Mouse (Mus musculus) heart, postnatal 0 days (tissue): ENCODE data around the gene Txn2. TPM values are rescaled to one million over a fixed set of nuclear protein-coding genes. Genes with fewer than 3 reads are reported as not detected.

ENCODE experiments used
- ATAC-seq: fragments of 200-750 bp; cut with Nextera tagmentation; 2 replicates; pipeline ENCODE4 v1.8.0; 2017; ENCODE audit warnings: low read depth, moderate number of reproducible peaks, moderate library complexity; ENCODE audit not compliant: insufficient read depth
- DNase-seq: peaks from one replicate; pipeline ENCODE4 v3.0.0-alpha.2; 2016; ENCODE audit warnings: low spot score
- H3K27ac ChIP-seq: fragments of 300-500 bp; sonication (generic); 2 replicates; pipeline ENCODE4 v1.5.1; 2014; ENCODE audit warnings: low read depth, mild to moderate bottlenecking
- H3K27me3 ChIP-seq: fragments of 300-500 bp; sonication (generic); 2 replicates; pipeline ENCODE4 v1.6.1; 2014; ENCODE audit warnings: low read length, mixed read lengths; ENCODE audit not compliant: control insufficient read depth, insufficient read depth
- H3K36me3 ChIP-seq: fragments of 300-500 bp; sonication (generic); replicated peaks from 2 replicates; pipeline ENCODE4 v1.6.1; 2014; ENCODE audit warnings: low read length, mixed read lengths; ENCODE audit not compliant: control insufficient read depth, insufficient read depth
- H3K4me1 ChIP-seq: fragments of 300-500 bp; sonication (generic); 2 replicates; pipeline ENCODE4 v1.6.1; 2014; ENCODE audit warnings: antibody characterized with exemption; ENCODE audit not compliant: control insufficient read depth, insufficient read depth
- H3K4me2 ChIP-seq: fragments of 300-500 bp; sonication (generic); 2 replicates; pipeline ENCODE4 v1.6.1; 2014; ENCODE audit warnings: low read depth, mild to moderate bottlenecking, low read length, moderate library complexity
- H3K4me3 ChIP-seq: fragments of 300-500 bp; sonication (generic); 2 replicates; pipeline ENCODE4 v1.5.1; 2014; ENCODE audit warnings: low read depth, low read length
- H3K9ac ChIP-seq: fragments of 300-500 bp; sonication (generic); replicated peaks from 2 replicates; pipeline ENCODE4 v1.6.1; 2014; ENCODE audit warnings: low read depth, low read length, mixed read lengths
- H3K9me3 ChIP-seq: fragments of 300-500 bp; sonication (generic); replicated peaks from 2 replicates; pipeline ENCODE4 v1.6.1; 2016; ENCODE audit warnings: low read length; ENCODE audit not compliant: control insufficient read depth
- CTCF ChIP-seq: IDR thresholded peaks from 2 replicates; pipeline ENCODE4 v1.5.1; 2016; ENCODE audit warnings: antibody characterized with exemption, control low read depth, low read depth
- EP300 ChIP-seq: IDR thresholded peaks from 2 replicates; pipeline ENCODE4 v1.6.1; 2016; ENCODE audit warnings: antibody characterized with exemption, low read depth
- WGBS: fragments of 180-500 bp; shearing (Covaris S2); extraction: QIAGEN DNeasy Blood & Tissue Kit; methylation state at CpG from one replicate; pipeline ENCODE4 v1.1.7; 2014; 5-methylcytosine and 5-hydroxymethylcytosine counted together
- polyA plus RNA-seq: library from polyadenylated mRNA; unstranded; fragments of >200 nt; fragmentation: Nextera tagmentation; extraction: Ambion mirVana; gene quantifications from 2 replicates; pipeline ENCODE4 v1.2.1, GENCODE M21; 2015
- total RNA-seq: library from RNA; depleted of rRNA; stranded (reverse); fragments of >200 nt; gene quantifications from 2 replicates; pipeline ENCODE4 v1.2.3, GENCODE M21; 2014; ENCODE audit warnings: low replicate concordance

Txn2 gene
- total and polyA plus RNA-seq, 2 experiments from 2014 or later: 106 to 322 TPM

DNA sequence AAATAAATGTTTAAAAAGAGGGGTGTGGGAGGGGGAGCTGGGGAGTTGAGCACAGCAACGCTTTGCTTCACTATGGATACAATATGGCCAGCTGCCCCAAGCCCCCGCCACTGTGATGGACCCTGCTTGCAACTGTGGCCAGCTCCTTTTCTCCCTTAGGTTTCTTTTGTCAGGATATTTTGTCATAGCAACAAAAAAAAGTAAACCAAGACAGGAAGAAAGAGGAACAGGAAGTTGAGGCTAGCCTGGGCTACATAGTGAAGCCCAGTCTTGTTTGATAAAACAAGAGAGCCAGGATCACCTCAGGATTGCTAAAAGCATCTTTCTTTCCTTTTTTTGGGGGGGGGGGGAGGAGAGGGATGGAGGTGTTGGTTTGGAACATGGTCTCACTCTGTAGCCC lies 3.6 kb downstream of the Txn2 start:
- Histone ChIP-seq H3K9ac (no peak overlapping the region), H3K4me3 (no peak overlapping the region), H3K4me1 (peaks cover 16% of the 10 kb centered on the region), H3K27me3 (no peaks in the 10 kb centered on the region), H3K4me2 (no peak overlapping the region), H3K9me3 (no peaks in the 10 kb centered on the region), H3K36me3 (peaks cover 62% of the 10 kb centered on the region), H3K27ac (no peak overlapping the region)
- DNase-seq (no peak), ATAC-seq (no peak)
- no peak for TF ChIP-seq CTCF
- no peak for TF ChIP-seq EP300
- WGBS: 96% methylated on average over 2 of the region's 2 CpGs

DNA sequence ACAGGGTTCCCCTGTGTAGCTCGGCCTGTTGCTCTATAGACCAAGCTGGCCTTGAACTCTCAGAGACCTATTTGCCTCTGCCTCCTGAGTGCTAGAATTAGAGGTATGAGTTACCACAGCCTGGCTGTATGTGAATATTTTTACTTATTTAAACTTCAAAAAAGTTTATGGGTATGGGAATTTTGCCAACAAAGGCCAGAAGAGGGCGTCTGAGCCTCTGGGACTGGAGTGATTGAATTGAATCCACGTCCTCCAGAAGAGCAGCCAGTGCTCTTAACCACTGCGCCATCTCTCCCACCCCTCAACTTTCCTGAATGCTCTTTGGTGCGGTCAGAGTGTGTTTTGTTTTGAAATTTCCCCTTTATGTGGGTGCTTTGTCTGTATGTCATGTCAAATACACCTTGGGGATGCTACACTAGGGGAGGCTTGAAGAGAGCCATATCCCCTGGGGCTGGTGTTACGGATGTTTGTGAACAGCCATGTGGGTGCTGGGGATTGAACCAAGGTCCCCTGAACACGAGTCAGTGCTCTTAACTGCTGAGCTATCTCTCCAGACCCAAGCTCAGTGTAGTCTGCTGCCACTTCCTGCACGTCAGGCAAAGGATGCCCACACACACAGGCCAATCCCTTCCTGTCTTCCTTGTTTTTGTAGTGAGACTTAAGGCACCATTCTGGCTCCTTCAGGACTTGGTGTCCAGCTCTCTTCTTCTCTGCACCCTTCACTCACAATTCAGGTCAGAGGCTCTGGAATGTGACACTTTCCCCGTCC lies 5.4 kb downstream of the Txn2 start:
- 72% methylated on average over 9 of the region's 9 CpGs for WGBS
- no peaks in the 10 kb centered on the region for H3K9me3 ChIP-seq
- H3K4me1 ChIP-seq: peaks cover 9% of the 10 kb centered on the region
- ATAC-seq (no peak), DNase-seq (no peak)
- no peak overlapping the region for H3K4me3 ChIP-seq
- no peak overlapping the region for H3K9ac ChIP-seq
- no peak overlapping the region for H3K4me2 ChIP-seq
- TF ChIP-seq CTCF (no peak), EP300 (no peak)
- H3K27me3 ChIP-seq: no peaks in the 10 kb centered on the region
- peaks cover 76% of the 10 kb centered on the region for H3K36me3 ChIP-seq
- H3K27ac ChIP-seq: no peak overlapping the region

DNA sequence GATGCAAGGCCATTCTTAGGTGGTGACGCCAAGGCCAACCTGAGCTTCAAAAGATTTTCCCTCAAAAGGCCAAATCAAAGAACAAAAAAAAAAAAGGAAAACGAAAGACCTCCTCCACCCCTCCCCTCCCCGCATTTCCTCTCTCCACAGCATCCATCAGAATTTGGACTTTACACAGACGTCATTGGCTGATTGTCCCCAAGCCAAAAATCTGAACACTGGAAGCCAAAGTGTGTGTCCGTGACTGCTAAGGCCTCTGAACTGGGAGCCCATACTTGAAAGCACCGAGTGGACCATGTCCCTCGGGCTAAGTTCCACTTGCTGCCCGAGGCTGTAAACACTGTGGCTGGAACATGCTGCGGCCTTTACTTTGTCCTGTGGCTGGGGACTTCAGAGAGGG lies 6.1 kb downstream of the Txn2 start:
- peaks cover 82% of the 10 kb centered on the region for H3K36me3 ChIP-seq
- no peak overlapping the region for H3K9ac ChIP-seq
- whole genome bisulfite sequencing: 73% methylated on average over 9 of the region's 9 CpGs
- no peak overlapping the region for H3K4me2 ChIP-seq
- H3K4me3 ChIP-seq: no peak overlapping the region
- H3K4me1 ChIP-seq: peaks cover 3% of the 10 kb centered on the region
- H3K27ac ChIP-seq: no peak overlapping the region
- DNase-seq (no peak), ATAC-seq (no peak)
- H3K9me3 ChIP-seq: no peaks in the 10 kb centered on the region
- H3K27me3 ChIP-seq: no peaks in the 10 kb centered on the region
- TF ChIP-seq CTCF (no peak), EP300 (no peak)

DNA sequence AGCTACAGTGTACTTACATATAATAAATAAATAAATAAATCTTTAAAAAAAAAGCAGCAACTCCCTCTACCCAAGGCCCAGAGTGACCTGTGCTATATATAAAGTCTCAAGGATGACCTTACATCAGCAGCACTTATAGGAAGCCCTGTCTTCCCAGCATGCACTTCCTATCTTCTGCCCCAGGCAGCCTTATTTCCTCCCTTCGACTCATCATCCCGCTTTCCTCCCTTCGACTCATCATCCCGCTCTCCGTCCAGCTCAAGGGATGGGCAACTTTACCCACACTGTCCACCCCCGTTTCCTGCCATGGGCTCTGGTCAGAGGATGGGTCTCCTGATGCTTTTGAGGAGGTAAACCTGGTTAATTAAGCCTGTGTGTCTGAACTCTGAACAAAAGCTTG lies 7.2 kb downstream of the Txn2 start:
- no peak for TF ChIP-seq EP300
- no peak for TF ChIP-seq CTCF
- Histone ChIP-seq H3K4me1 (no peaks in the 10 kb centered on the region), H3K4me3 (no peak overlapping the region), H3K9me3 (no peaks in the 10 kb centered on the region), H3K36me3 (peaks cover 77% of the 10 kb centered on the region), H3K27me3 (no peaks in the 10 kb centered on the region), H3K27ac (no peak overlapping the region), H3K9ac (no peak overlapping the region), H3K4me2 (no peak overlapping the region)
- DNase-seq (no peak), ATAC-seq (no peak)
- 64% methylated on average over 6 of the region's 6 CpGs for WGBS

DNA sequence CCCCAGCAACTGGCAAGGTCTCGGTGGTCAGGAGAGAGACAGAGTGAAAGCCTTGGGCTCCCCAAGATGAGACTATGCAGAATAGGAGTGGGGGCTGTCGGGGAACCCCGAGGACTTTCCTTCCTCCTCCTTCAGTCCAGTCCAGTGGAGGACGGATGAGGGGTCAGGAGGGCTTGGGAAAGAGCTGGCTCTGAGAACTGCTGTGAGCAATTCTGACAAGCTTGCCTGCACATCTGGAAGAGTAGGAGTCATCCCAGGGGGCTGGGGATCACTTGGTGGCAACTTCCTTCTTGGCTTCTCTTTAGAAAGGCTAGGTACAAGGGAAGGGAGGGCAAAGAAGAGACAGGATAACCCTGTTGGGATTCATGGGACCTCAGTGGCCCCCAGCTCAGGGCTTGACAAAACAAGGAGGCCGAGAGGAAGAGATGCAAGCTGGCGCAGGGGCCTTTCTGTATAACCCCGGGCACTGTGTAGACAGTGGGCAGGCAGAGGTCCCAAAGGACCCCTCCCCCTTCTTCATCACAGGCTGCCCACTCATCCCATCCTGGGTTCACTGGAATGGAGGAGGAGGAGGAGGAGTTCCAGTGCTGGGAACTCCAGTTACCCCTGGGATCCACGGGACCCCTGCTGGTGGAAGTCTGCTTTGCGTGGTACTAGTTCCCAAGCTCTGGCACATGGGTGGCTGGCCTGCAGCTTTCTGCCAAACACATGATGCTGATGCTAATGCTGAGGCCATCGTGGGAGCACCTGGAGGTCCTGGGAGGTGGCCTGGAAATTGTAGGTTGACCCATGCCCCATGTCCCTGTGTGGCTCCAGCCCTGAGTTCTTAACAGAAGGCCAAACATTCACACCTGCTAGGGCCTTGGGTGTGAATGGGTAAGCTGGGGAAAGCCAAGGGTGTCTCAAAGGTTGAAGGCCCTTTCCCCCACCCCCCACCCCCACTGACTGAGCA lies 8.0 kb downstream of the Txn2 start:
- Histone ChIP-seq H3K36me3 (peaks cover 82% of the 10 kb centered on the region), H3K27ac (peak overlapping the region; percentile 65), H3K27me3 (no peaks in the 10 kb centered on the region), H3K4me2 (no peak overlapping the region), H3K4me1 (no peaks in the 10 kb centered on the region), H3K9me3 (no peaks in the 10 kb centered on the region), H3K4me3 (no peak overlapping the region), H3K9ac (no peak overlapping the region)
- DNase-seq: no peak
- 66% methylated on average over 10 of the region's 10 CpGs for WGBS
- ATAC-seq: no peak; the same call in 1 of the 2 replicates
- TF ChIP-seq EP300: no peak
- TF ChIP-seq CTCF: peak; percentile 37
